Comparison of ENCODE assay signal across 8 mouse cellular contexts in the genomic region with DNA sequence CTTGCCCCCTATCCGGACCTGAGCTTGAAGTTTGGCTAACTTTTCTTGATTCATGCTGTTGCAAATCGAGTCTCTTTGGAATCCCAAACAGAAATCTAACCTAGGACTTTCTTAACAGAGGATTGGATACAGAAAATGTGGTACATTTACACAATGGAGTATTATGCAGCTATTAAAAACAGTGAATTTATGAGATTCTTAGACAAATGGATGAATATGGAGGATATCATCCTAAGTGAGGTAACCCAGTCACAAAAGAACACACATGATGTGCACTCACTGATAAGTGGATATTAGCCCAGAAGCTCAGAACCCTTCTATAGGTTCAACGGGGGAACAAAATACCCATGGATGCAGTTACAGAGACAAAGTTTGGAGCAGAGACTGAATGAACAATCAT. TPM values are rescaled to one million over a fixed set of nuclear protein-coding genes. Genes with fewer than 3 reads are reported as not detected.
DNase-seq lines count a peak whose midpoint lies in the region; ATAC-seq lines count a peak whose summit lies in the region.
"Not testable (repeated sequence)": the region's sequence is repeated elsewhere in the genome, so short reads cannot be mapped to it uniquely, and the experiment has no call there.

A gene (minus strand): TSS at position 101 of the 400 bp plus-strand sequence.

- not testable (repeated sequence) for DNase-seq in adrenal gland, postnatal 10 days; heart, adult 8-10 months (ENCODE audit: low spot score); hindbrain, embryonic 10.5 days (ENCODE audit: low spot score); left cerebral cortex, postnatal 25 days (ENCODE audit: low spot score in 2 of 2); midbrain, embryonic 11.5 days (ENCODE audit: low spot score, missing footprints)

- H3K9ac ChIP-seq in embryonic facial prominence, embryonic 15.5 days; kidney, embryonic 16.5 days (replicated peaks; ENCODE audit: low read length); midbrain, embryonic 11.5 days (ENCODE audit: low read length); stomach, embryonic 16.5 days (ENCODE audit: low read length): not testable (repeated sequence)

- ATAC-seq in embryonic facial prominence, embryonic 15.5 days (ENCODE audit: insufficient number of reproducible peaks, low FRiP score, low TSS enrichment, low read depth); kidney, embryonic 16.5 days (ENCODE audit: low FRiP score, low TSS enrichment); midbrain, embryonic 11.5 days (ENCODE audit: low FRiP score); stomach, embryonic 16.5 days (ENCODE audit: insufficient read depth, low FRiP score): not testable (repeated sequence)

- H3K27me3 ChIP-seq in embryonic facial prominence, embryonic 15.5 days; hindbrain, embryonic 10.5 days (ENCODE audit: insufficient read depth, poor library complexity, severe bottlenecking); kidney, embryonic 16.5 days (ENCODE audit: insufficient read depth, low read length); midbrain, embryonic 11.5 days (ENCODE audit: control insufficient read depth, insufficient read depth, low read length); stomach, embryonic 16.5 days (ENCODE audit: control insufficient read depth, insufficient read depth, low read length): not testable (repeated sequence)

- H3K4me2 ChIP-seq in embryonic facial prominence, embryonic 15.5 days (replicated peaks); kidney, embryonic 16.5 days (replicated peaks; ENCODE audit: low read depth, low read length); midbrain, embryonic 11.5 days; stomach, embryonic 16.5 days (ENCODE audit: low read depth, low read length): not testable (repeated sequence)

- 80% methylated on average over 3 of the region's 3 CpGs for WGBS in embryonic facial prominence, embryonic 15.5 days
- 85% methylated on average over 3 of the region's 3 CpGs for WGBS in hindbrain, embryonic 10.5 days
- 84% methylated on average over 3 of the region's 3 CpGs for WGBS in kidney, embryonic 16.5 days
- 91% methylated on average over 3 of the region's 3 CpGs for WGBS in midbrain, embryonic 11.5 days
- 89% methylated on average over 3 of the region's 3 CpGs for WGBS in stomach, embryonic 16.5 days

- H3K9me3 ChIP-seq in embryonic facial prominence, embryonic 15.5 days (replicated peaks); hindbrain, embryonic 10.5 days; kidney, embryonic 16.5 days (ENCODE audit: low read length); midbrain, embryonic 11.5 days (ENCODE audit: control insufficient read depth, low read length); stomach, embryonic 16.5 days (replicated peaks; ENCODE audit: control insufficient read depth, low read length): not testable (repeated sequence)

- intact Hi-C loops in left cerebral cortex, postnatal 25 days (cut with DNase I), result not testable (repeated sequence)

- not testable (repeated sequence) for H3K27ac ChIP-seq in embryonic facial prominence, embryonic 15.5 days (replicated peaks); hindbrain, embryonic 10.5 days; kidney, embryonic 16.5 days (ENCODE audit: low read length); midbrain, embryonic 11.5 days (ENCODE audit: low read depth, low read length); stomach, embryonic 16.5 days (ENCODE audit: low read length)

- H3K4me3 ChIP-seq in embryonic facial prominence, embryonic 15.5 days (replicated peaks); hindbrain, embryonic 10.5 days; kidney, embryonic 16.5 days (ENCODE audit: low read length); midbrain, embryonic 11.5 days (ENCODE audit: low read depth, low read length); stomach, embryonic 16.5 days (replicated peaks; ENCODE audit: low read length): not testable (repeated sequence)

- H3K36me3 ChIP-seq in embryonic facial prominence, embryonic 15.5 days; hindbrain, embryonic 10.5 days; kidney, embryonic 16.5 days (ENCODE audit: insufficient read depth, low read length); midbrain, embryonic 11.5 days (ENCODE audit: control insufficient read depth, insufficient read depth, low read length); stomach, embryonic 16.5 days (ENCODE audit: control insufficient read depth, insufficient read depth, low read length): not testable (repeated sequence)

- not testable (repeated sequence) for H3K4me1 ChIP-seq in embryonic facial prominence, embryonic 15.5 days; hindbrain, embryonic 10.5 days (replicated peaks); kidney, embryonic 16.5 days (ENCODE audit: insufficient read depth, low read length); midbrain, embryonic 11.5 days (ENCODE audit: control insufficient read depth, insufficient read depth, low read length); stomach, embryonic 16.5 days (ENCODE audit: control insufficient read depth, insufficient read depth, low read length)

RNA-seq across cellular contexts. Expression of the gene that starts here (rescaled TPM):
- total RNA-seq in adrenal gland, postnatal 10 days (2021), result 10 to 100 TPM; 19.1 to 23.2 TPM
- 18.0 and 24.5 TPM in 2 replicates for polyA plus RNA-seq in embryonic facial prominence, embryonic 15.5 days (2015; fragmentation: Nextera tagmentation; extraction: Ambion mirVana)
- total RNA-seq in heart, adult 8-10 months (2022), result 10 to 100 TPM; 13.3 to 15.6 (median 14.5) TPM
- 37.8 and 39.6 TPM in 2 replicates for polyA plus RNA-seq in hindbrain, embryonic 10.5 days (2016; fragmentation: Nextera tagmentation; extraction: Ambion mirVana)
- 28.8 and 34.6 TPM in 2 replicates for polyA plus RNA-seq in kidney, embryonic 16.5 days (2015; fragmentation: Nextera tagmentation; extraction: Ambion mirVana)
- total RNA-seq in left cerebral cortex, postnatal 25 days (2021), result 10 to 100 TPM; 27.7 to 30.0 TPM
- 41.8 and 43.8 TPM in 2 replicates for polyA plus RNA-seq in midbrain, embryonic 11.5 days (2014; fragmentation: Nextera tagmentation; extraction: Ambion mirVana)
- 18.2 and 29.0 TPM in 2 replicates for polyA plus RNA-seq in stomach, embryonic 16.5 days (2015; fragmentation: Nextera tagmentation; extraction: Ambion mirVana)
